Mouse (Mus musculus): ENCODE results near the gene Arrdc2. TPM values are rescaled to one million over a fixed set of nuclear protein-coding genes. Genes with fewer than 3 reads are reported as not detected.

The Arrdc2 gene
- polyA plus RNA-seq, 1 experiment from 2014 or later, result 5.2 TPM

- Histone ChIP-seq H3K27me3 (ENCODE audit: low read depth, poor library complexity, severe bottlenecking) (peaks cover 41% of the 10 kb centered on the region), H3K36me3 (peaks cover 22% of the 10 kb centered on the region), H3K4me1 (peaks cover 59% of the 10 kb centered on the region), H3K4me3 (peak overlapping the region; percentile 63; the same call in 1 of the 2 replicates), H3K9me3 (replicated peaks) (no peaks in the 10 kb centered on the region), H3K27ac (replicated peaks) (peak overlapping the region; percentile 74)
- DNase-seq (ENCODE audit: low spot score), result no peak
- 7% methylated on average over 4 of the region's 4 CpGs for WGBS
These were observed 18.0 kb upstream of the Arrdc2 start for GRCm38 (mm10) chr8:70857516-70857915.

- Histone ChIP-seq H3K9me3 (replicated peaks) (no peaks in the 10 kb centered on the region), H3K27ac (replicated peaks) (peak overlapping the region; percentile 74), H3K27me3 (ENCODE audit: low read depth, poor library complexity, severe bottlenecking) (peaks cover 32% of the 10 kb centered on the region), H3K4me1 (peaks cover 55% of the 10 kb centered on the region), H3K36me3 (peaks cover 28% of the 10 kb centered on the region), H3K4me3 (peak overlapping the region; percentile 63)
- 9% methylated on average over 33 of the region's 33 CpGs for WGBS
- peak; percentile 74 for DNase-seq (ENCODE audit: low spot score)
These were observed 17.1 kb upstream of the Arrdc2 start for GRCm38 (mm10) chr8:70856541-70857197.

- Histone ChIP-seq H3K4me1 (peaks cover 49% of the 10 kb centered on the region), H3K27me3 (ENCODE audit: low read depth, poor library complexity, severe bottlenecking) (peaks cover 26% of the 10 kb centered on the region), H3K36me3 (peaks cover 28% of the 10 kb centered on the region), H3K9me3 (replicated peaks) (no peaks in the 10 kb centered on the region), H3K27ac (replicated peaks) (no peak overlapping the region), H3K4me3 (peak overlapping the region; percentile 63; the same call in 1 of the 2 replicates)
- WGBS, result 69% methylated on average over 5 of the region's 5 CpGs
- no peak for DNase-seq (ENCODE audit: low spot score)
These were observed 16.5 kb upstream of the Arrdc2 start for GRCm38 (mm10) chr8:70856028-70856427.

- peaks cover 29% of the 10 kb centered on the region for H3K36me3 ChIP-seq
- no peak overlapping the region for H3K27ac ChIP-seq (replicated peaks)
- DNase-seq (ENCODE audit: low spot score), result no peak
- peaks cover 24% of the 10 kb centered on the region for H3K27me3 ChIP-seq (ENCODE audit: low read depth, poor library complexity, severe bottlenecking)
- 87% methylated on average over 2 of the region's 2 CpGs for WGBS
- no peaks in the 10 kb centered on the region for H3K9me3 ChIP-seq (replicated peaks)
- H3K4me3 ChIP-seq, result no peak overlapping the region
- peaks cover 46% of the 10 kb centered on the region for H3K4me1 ChIP-seq
These were observed 14.3 kb upstream of the Arrdc2 start for GRCm38 (mm10) chr8:70853863-70854262.

- peaks cover 34% of the 10 kb centered on the region for H3K27me3 ChIP-seq (ENCODE audit: low read depth, poor library complexity, severe bottlenecking)
These were observed 13.2 kb upstream of the Arrdc2 start for GRCm38 (mm10) chr8:70852595-70853231.

GRCm38 (mm10) chr8:70851837-70852236 lies 12.3 kb upstream of the Arrdc2 start:
- H3K27me3 ChIP-seq (ENCODE audit: low read depth, poor library complexity, severe bottlenecking), result peaks cover 39% of the 10 kb centered on the region
- 64% methylated on average over 6 of the region's 6 CpGs for WGBS
- H3K27ac ChIP-seq (replicated peaks), result 0 out of 2 replicates have a peak overlapping the region, but pooled peaks have one; percentile 46

More at GRCm38 (mm10) chr8:70852595-70853231, 13.2 kb upstream of the Arrdc2 start:
- Histone ChIP-seq H3K36me3 (peaks cover 33% of the 10 kb centered on the region), H3K4me1 (peaks cover 37% of the 10 kb centered on the region), H3K9me3 (replicated peaks) (no peaks in the 10 kb centered on the region), H3K4me3 (no peak overlapping the region), H3K27ac (replicated peaks) (peak overlapping the region; percentile 46; the same call in 1 of the 2 replicates)
- WGBS, result 92% methylated on average over 41 of the region's 41 CpGs
- no peak for DNase-seq (ENCODE audit: low spot score)

GRCm38 (mm10) chr8:70850947-70851346 lies 11.4 kb upstream of the Arrdc2 start:
- Histone ChIP-seq H3K4me3 (no peak overlapping the region), H3K9me3 (replicated peaks) (no peaks in the 10 kb centered on the region), H3K27me3 (ENCODE audit: low read depth, poor library complexity, severe bottlenecking) (peaks cover 39% of the 10 kb centered on the region), H3K36me3 (peaks cover 33% of the 10 kb centered on the region), H3K4me1 (peaks cover 27% of the 10 kb centered on the region), H3K27ac (replicated peaks) (no peak overlapping the region)
- DNase-seq (ENCODE audit: low spot score), result no peak
- 87% methylated on average over 4 of the region's 4 CpGs for WGBS

More at GRCm38 (mm10) chr8:70851837-70852236, 12.3 kb upstream of the Arrdc2 start:
- DNase-seq (ENCODE audit: low spot score), result no peak
- H3K4me1 ChIP-seq, result peaks cover 32% of the 10 kb centered on the region
- H3K9me3 ChIP-seq (replicated peaks), result no peaks in the 10 kb centered on the region
- H3K36me3 ChIP-seq, result peaks cover 33% of the 10 kb centered on the region
- H3K4me3 ChIP-seq, result no peak overlapping the region

GRCm38 (mm10) chr8:70850132-70850845 lies 10.8 kb upstream of the Arrdc2 start:
- no peak overlapping the region for H3K4me3 ChIP-seq
- DNase-seq (ENCODE audit: low spot score), result no peak
- peaks cover 33% of the 10 kb centered on the region for H3K27me3 ChIP-seq (ENCODE audit: low read depth, poor library complexity, severe bottlenecking)
- H3K9me3 ChIP-seq (replicated peaks), result no peaks in the 10 kb centered on the region
- peaks cover 33% of the 10 kb centered on the region for H3K36me3 ChIP-seq
- H3K27ac ChIP-seq (replicated peaks), result no peak overlapping the region
- 81% methylated on average over 7 of the region's 7 CpGs for WGBS
- peaks cover 24% of the 10 kb centered on the region for H3K4me1 ChIP-seq

- Histone ChIP-seq H3K27ac (replicated peaks) (no peak overlapping the region), H3K36me3 (peaks cover 26% of the 10 kb centered on the region), H3K4me1 (peaks cover 18% of the 10 kb centered on the region), H3K4me3 (no peak overlapping the region), H3K27me3 (ENCODE audit: low read depth, poor library complexity, severe bottlenecking) (peaks cover 25% of the 10 kb centered on the region), H3K9me3 (replicated peaks) (no peaks in the 10 kb centered on the region)
- WGBS, result 88% methylated on average over 3 of the region's 3 CpGs
- no peak for DNase-seq (ENCODE audit: low spot score)
These were observed 9.9 kb upstream of the Arrdc2 start for GRCm38 (mm10) chr8:70849333-70849990.

GRCm38 (mm10) chr8:70846371-70847154 lies 7.0 kb upstream of the Arrdc2 start:
- WGBS, result 54% methylated on average over 15 of the region's 15 CpGs

GRCm38 (mm10) chr8:70845108-70845507 lies 5.6 kb upstream of the Arrdc2 start:
- Histone ChIP-seq H3K36me3 (peaks cover 4% of the 10 kb centered on the region), H3K4me3 (no peak overlapping the region), H3K27me3 (ENCODE audit: low read depth, poor library complexity, severe bottlenecking) (peaks cover 30% of the 10 kb centered on the region), H3K9me3 (replicated peaks) (no peaks in the 10 kb centered on the region), H3K4me1 (peaks cover 28% of the 10 kb centered on the region), H3K27ac (replicated peaks) (no peak overlapping the region)
- no peak for DNase-seq (ENCODE audit: low spot score)
- 45% methylated on average over 5 of the region's 5 CpGs for WGBS

More at GRCm38 (mm10) chr8:70846371-70847154, 7.0 kb upstream of the Arrdc2 start:
- Histone ChIP-seq H3K4me1 (peaks cover 16% of the 10 kb centered on the region), H3K36me3 (peaks cover 4% of the 10 kb centered on the region), H3K9me3 (replicated peaks) (no peaks in the 10 kb centered on the region), H3K4me3 (no peak overlapping the region), H3K27me3 (ENCODE audit: low read depth, poor library complexity, severe bottlenecking) (peaks cover 30% of the 10 kb centered on the region), H3K27ac (replicated peaks) (no peak overlapping the region; the same call in 1 of the 2 replicates)
- DNase-seq (ENCODE audit: low spot score), result no peak
